Mouse (Mus musculus): ENCODE data around the gene Shq1.

The Shq1 gene

GRCm38 (mm10) chr6:100670880-100671344, at the start of gene Shq1:
TSS of gene Shq1 (minus strand) at chr6:100671157.
- peak; percentile 93 for DNase-seq (ENCODE audit: low spot score)

GRCm38 (mm10) chr6:100720098-100720501, 49.1 kb upstream of the Shq1 start:
- DNase-seq (ENCODE audit: low spot score) = no peak

GRCm38 (mm10) chr6:100716817-100717216, 45.9 kb upstream of the Shq1 start:
- no peak for DNase-seq (ENCODE audit: low spot score)

GRCm38 (mm10) chr6:100716152-100716551, 45.2 kb upstream of the Shq1 start:
- no peak for DNase-seq (ENCODE audit: low spot score)

- DNase-seq (ENCODE audit: low spot score) = no peak
Observed at GRCm38 (mm10) chr6:100715296-100715828, 44.4 kb upstream of the Shq1 start.

GRCm38 (mm10) chr6:100710866-100711265, 39.9 kb upstream of the Shq1 start:
- no peak for DNase-seq (ENCODE audit: low spot score)

GRCm38 (mm10) chr6:100710170-100710569, 39.2 kb upstream of the Shq1 start:
- DNase-seq (ENCODE audit: low spot score) = peak; percentile 39

- peak; percentile 34 for DNase-seq (ENCODE audit: low spot score)
Observed at GRCm38 (mm10) chr6:100709483-100709882, 38.5 kb upstream of the Shq1 start.

- no peak for DNase-seq (ENCODE audit: low spot score)
Observed at GRCm38 (mm10) chr6:100708996-100709395, 38.0 kb upstream of the Shq1 start.

GRCm38 (mm10) chr6:100708248-100708647, 37.3 kb upstream of the Shq1 start:
- DNase-seq (ENCODE audit: low spot score) = no peak

GRCm38 (mm10) chr6:100707557-100707956, 36.6 kb upstream of the Shq1 start:
- DNase-seq (ENCODE audit: low spot score) = no peak

GRCm38 (mm10) chr6:100706861-100707260, 35.9 kb upstream of the Shq1 start:
- DNase-seq (ENCODE audit: low spot score) = no peak

- peak; percentile 22 for DNase-seq (ENCODE audit: low spot score)
Observed at GRCm38 (mm10) chr6:100705366-100705811, 34.4 kb upstream of the Shq1 start.

GRCm38 (mm10) chr6:100704574-100705365, 33.8 kb upstream of the Shq1 start, which contains the start of gene Gxylt2:
TSS of gene Gxylt2 (plus strand) at chr6:100704734.
- peak; percentile 73 for DNase-seq (ENCODE audit: low spot score)

GRCm38 (mm10) chr6:100704197-100704573, 33.2 kb upstream of the Shq1 start:
- DNase-seq (ENCODE audit: low spot score) = no peak

- DNase-seq (ENCODE audit: low spot score) = no peak
Observed at GRCm38 (mm10) chr6:100700774-100701173, 29.8 kb upstream of the Shq1 start.

GRCm38 (mm10) chr6:100699986-100700385, 29.0 kb upstream of the Shq1 start:
- DNase-seq (ENCODE audit: low spot score) = no peak

GRCm38 (mm10) chr6:100686341-100686740, 15.4 kb upstream of the Shq1 start:
- no peak for DNase-seq (ENCODE audit: low spot score)

- DNase-seq (ENCODE audit: low spot score) = no peak
Observed at GRCm38 (mm10) chr6:100678636-100679035, 7.7 kb upstream of the Shq1 start.

- DNase-seq (ENCODE audit: low spot score) = no peak
Observed at GRCm38 (mm10) chr6:100676461-100676860, 5.5 kb upstream of the Shq1 start.

GRCm38 (mm10) chr6:100674974-100675373, 4.0 kb upstream of the Shq1 start:
- DNase-seq (ENCODE audit: low spot score) = peak; percentile 75

GRCm38 (mm10) chr6:100671401-100671800, 444 bp upstream of the Shq1 start:
- no peak for DNase-seq (ENCODE audit: low spot score)

GRCm38 (mm10) chr6:100670370-100670841, 551 bp downstream of the Shq1 start:
- peak; percentile 61 for DNase-seq (ENCODE audit: low spot score)

All from retina, embryonic 14.5 days (tissue).